Mouse (Mus musculus): ENCODE measurements around the gene Tspear. TPM values are rescaled to one million over a fixed set of nuclear protein-coding genes. Genes with fewer than 3 reads are reported as not detected.

The Tspear gene
- polyA plus RNA-seq, 1 experiment from 2014 or later: 0.53 TPM

DNA sequence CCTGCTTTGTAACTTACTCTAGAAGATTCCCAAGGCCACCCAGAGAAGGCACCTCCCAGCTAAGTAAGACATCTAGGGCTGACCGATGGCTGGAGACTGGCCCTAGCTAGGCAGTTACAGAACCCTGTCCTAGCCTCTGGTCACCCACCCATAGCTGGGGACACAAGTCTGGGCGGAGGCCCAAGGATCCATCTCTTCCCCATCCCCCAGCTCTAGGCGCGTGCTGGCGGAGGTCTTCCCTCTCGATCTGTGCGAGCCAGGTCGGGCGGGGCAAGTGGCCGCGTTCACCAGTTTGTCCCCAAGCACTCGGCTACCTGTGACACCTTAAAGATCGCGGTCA is 215.5 kb downstream of the Tspear start:
- no peaks in the 10 kb centered on the region for H3K9me3 ChIP-seq
- peak overlapping the region; percentile 72 for H3K9ac ChIP-seq
- peak; percentile 48 for ATAC-seq
- peaks cover 6% of the 10 kb centered on the region; the same call in 1 of the 2 replicates for H3K4me1 ChIP-seq (replicated peaks)
- H3K27ac ChIP-seq: no peak overlapping the region
- no peaks in the 10 kb centered on the region for H3K27me3 ChIP-seq (replicated peaks)
- no peaks in the 10 kb centered on the region for H3K36me3 ChIP-seq
- H3K4me2 ChIP-seq (replicated peaks): peak overlapping the region; percentile 92
- H3K4me3 ChIP-seq (replicated peaks): peak overlapping the region; percentile 69
- WGBS: 3% methylated on average over 14 of the region's 14 CpGs

DNA sequence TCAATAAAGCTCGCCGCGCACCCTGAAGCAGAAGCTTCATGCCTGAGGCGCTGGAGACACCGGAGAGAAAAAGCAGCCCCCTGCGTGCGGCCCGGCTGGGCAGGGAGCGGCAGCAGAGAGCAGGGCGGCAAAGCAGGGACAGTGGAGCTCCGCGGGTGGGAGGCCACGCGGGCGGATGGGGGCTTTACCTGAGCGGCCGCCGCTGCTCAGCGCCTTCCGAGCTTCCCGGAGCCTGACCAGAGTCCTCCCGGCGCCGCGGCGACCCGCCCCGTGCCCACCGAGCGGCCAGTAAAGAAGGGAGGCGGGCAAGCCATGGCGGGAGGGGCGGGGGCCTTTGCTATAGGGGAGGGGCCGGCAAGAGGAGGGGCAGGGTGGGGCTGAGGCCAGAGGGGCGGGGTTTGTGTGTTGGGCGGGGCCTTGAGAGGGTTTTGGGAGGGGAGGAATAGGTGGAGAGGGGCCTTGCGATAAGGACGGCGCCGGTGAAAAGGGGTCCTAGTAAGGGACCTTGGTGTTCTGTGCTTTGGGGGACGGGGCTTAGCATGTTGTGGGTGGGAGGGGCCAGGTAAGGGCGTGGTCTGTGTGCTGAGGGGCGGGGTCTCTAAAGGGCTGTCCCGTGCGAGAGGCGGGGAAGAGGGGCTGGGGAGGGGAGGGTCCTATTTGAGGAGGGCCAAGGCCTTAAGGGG is 216.0 kb downstream of the Tspear start, which contains the start of gene Lrrc3:
TSS of gene Lrrc3 (minus strand) at position 326 of the 683 bp plus-strand sequence.
- Histone ChIP-seq H3K4me1 (replicated peaks) (peaks cover 6% of the 10 kb centered on the region; the same call in 1 of the 2 replicates), H3K36me3 (no peaks in the 10 kb centered on the region), H3K4me2 (replicated peaks) (peak within 1 kb of the TSS; percentile 92), H3K27ac (0 out of 2 replicates have a peak within 1 kb of the TSS, but pooled peaks have one; percentile 32), H3K27me3 (replicated peaks) (no peaks in the 10 kb centered on the region), H3K9ac (peak within 1 kb of the TSS; percentile 72), H3K4me3 (replicated peaks) (peak within 1 kb of the TSS; percentile 69), H3K9me3 (no peaks in the 10 kb centered on the region)
- ATAC-seq: peak; percentile 89
- WGBS: 1% methylated on average over 46 of the region's 46 CpGs

DNA sequence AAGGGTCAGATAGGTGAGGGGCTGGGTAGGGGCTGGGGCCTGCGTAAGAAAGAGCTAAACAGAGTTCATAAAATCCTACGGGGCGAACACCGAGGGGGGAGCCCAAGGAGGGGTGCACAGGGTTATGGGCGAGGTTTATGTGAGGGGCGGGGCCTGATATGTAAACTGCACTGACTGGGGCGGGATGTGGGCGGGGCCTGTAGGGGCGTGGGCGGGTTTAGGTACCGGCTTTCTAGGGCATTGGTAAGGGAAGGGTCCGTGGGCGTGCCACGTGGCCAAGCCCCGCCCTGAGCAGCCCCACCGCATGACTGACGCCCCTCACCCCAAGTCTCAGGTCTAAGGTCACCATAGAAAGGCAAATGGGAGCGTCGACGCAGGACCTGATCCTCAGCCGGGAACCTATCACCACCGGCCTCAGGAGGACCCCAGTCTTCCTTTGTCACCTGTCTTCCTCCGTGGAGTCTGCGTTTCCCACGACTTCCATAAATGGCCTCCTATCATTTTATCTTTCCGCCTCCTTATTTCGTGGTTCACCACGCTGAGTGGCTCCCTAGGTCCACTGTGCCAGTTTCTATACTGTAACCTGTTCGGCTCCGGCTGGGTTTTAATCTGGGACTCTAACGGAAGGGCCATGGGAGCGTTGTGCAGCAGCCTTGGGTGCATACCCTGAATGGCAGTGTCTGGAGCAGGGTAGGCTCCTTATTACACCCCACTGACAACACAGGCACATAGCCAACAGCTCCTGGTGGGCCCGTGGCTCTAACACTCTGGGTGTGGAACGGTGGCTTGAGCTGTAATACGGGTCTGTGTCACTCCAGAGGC is 216.7 kb downstream of the Tspear start:
- H3K4me3 ChIP-seq (replicated peaks): peak overlapping the region; percentile 69
- no peaks in the 10 kb centered on the region for H3K27me3 ChIP-seq (replicated peaks)
- H3K9ac ChIP-seq: no peak overlapping the region
- peaks cover 6% of the 10 kb centered on the region; the same call in 1 of the 2 replicates for H3K4me1 ChIP-seq (replicated peaks)
- 8% methylated on average over 35 of the region's 35 CpGs for WGBS
- peak overlapping the region; percentile 92 for H3K4me2 ChIP-seq (replicated peaks)
- H3K27ac ChIP-seq: no peak overlapping the region
- H3K9me3 ChIP-seq: no peaks in the 10 kb centered on the region
- no peaks in the 10 kb centered on the region for H3K36me3 ChIP-seq
- peak; percentile 90 for ATAC-seq

DNA sequence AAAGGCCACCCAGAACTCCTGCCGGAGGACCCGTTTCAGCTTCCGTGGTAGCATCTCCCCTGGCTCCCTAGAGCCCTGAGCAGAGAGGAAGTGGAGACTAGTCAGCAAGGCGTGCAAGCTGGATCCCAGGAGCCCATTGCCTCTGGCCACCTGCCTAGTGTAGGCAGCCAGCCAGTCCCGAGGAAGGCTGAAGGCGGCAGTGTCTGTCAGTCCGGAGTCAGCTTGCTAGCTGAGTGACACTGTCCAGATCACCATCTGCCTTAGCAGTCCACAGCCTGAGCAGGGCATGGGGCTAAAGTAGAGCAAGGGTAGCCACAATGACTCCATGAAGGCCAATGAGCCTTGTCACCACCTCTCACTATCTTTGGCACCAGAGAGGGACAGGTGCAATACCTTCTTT is 226.2 kb downstream of the Tspear start:
- no peak overlapping the region for H3K4me3 ChIP-seq (replicated peaks)
- 47% methylated on average over 7 of the region's 7 CpGs for WGBS

DNA sequence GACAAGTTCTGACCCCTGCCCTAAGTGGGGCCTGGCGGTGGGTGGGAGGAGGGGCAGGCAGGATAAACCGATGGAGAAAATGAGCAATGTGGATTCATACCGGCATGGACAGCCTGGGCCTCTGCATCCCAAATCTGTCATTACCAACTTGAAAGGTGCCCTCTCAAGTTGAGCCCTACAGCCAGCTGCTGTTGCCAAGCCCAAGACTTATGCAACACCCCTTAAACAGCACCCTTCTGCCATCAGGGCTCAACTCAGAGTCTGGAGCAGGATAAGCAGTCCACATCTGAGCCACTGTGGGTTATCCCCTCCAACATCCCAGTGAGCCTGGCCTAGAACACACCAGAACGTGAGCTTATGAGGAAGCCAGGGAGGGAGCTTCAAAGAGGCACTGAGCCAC is 226.9 kb downstream of the Tspear start:
- Histone ChIP-seq H3K4me1 (replicated peaks) (no peaks in the 10 kb centered on the region), H3K4me2 (replicated peaks) (no peak overlapping the region), H3K27ac (no peak overlapping the region), H3K4me3 (replicated peaks) (no peak overlapping the region), H3K9me3 (no peaks in the 10 kb centered on the region), H3K36me3 (no peaks in the 10 kb centered on the region), H3K9ac (no peak overlapping the region), H3K27me3 (replicated peaks) (no peaks in the 10 kb centered on the region)
- no peak for ATAC-seq
- WGBS: 65% methylated on average over 4 of the region's 4 CpGs

More for the DNA sequence above, 226.2 kb downstream of the Tspear start:
- H3K4me1 ChIP-seq (replicated peaks): no peaks in the 10 kb centered on the region
- H3K9me3 ChIP-seq: no peaks in the 10 kb centered on the region
- no peaks in the 10 kb centered on the region for H3K27me3 ChIP-seq (replicated peaks)
- H3K27ac ChIP-seq: no peak overlapping the region
- no peak for ATAC-seq
- no peak overlapping the region for H3K9ac ChIP-seq
- H3K36me3 ChIP-seq: no peaks in the 10 kb centered on the region
- H3K4me2 ChIP-seq (replicated peaks): no peak overlapping the region

DNA sequence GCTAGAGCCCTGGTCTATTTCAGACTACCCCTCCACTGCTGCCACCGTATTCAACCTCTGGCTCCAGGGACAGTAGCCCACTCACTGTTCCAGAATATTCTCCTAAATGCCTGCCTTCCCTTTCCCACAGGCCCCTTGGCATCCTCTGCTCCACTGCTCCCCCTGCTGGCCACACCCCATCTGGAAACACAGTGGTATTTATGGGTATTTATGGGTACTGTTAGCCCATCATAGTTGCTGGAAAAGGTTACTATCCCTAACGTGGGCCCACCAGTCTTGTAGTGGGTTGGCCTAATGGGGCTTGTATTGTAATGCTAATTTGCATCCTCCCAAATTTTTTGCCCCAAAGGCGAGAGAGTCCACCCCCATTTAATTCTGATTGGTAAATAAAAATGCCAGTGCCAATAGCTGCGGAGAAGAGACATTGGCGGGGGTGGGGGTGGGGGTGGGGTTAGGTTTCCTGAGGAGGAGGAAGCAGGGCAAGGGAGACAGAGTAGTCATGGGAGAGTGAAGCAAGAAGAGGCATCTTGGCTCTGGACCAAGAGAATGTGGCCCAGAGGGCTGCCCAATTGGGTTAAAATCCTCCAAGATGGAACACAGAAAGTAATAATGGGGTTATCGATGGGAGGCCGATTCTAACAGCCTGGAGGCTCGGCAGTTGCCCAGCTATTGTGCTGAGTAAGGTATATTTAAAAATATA is 230.4 kb downstream of the Tspear start:
- Histone ChIP-seq H3K9ac (no peak overlapping the region), H3K27me3 (replicated peaks) (no peaks in the 10 kb centered on the region), H3K36me3 (no peaks in the 10 kb centered on the region), H3K4me3 (replicated peaks) (no peak overlapping the region), H3K27ac (no peak overlapping the region), H3K9me3 (no peaks in the 10 kb centered on the region), H3K4me1 (replicated peaks) (no peaks in the 10 kb centered on the region), H3K4me2 (replicated peaks) (no peak overlapping the region)
- no peak for ATAC-seq
- 65% methylated on average over 8 of the region's 8 CpGs for WGBS

DNA sequence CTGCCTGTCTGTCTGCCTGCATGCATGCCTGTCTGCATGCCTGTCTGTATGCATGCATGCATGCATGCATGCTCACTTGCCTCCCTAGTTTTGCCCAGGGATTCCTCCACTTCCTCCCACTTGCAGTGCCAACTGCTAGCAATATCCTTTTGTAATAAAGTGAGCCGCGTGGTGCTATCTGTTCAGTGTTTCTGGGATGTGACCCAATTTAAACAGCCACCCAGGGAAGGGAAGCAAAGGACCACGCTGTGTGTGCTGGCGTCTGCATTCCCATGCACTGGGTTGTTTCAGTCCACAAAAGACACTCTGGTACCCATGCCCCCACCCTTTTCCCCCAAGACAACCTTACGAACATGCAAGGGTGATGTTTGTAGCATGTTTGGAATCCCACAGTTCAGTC is 234.6 kb downstream of the Tspear start:
- Histone ChIP-seq H3K27ac (no peak overlapping the region), H3K9ac (no peak overlapping the region), H3K4me2 (replicated peaks) (no peak overlapping the region), H3K4me3 (replicated peaks) (no peak overlapping the region), H3K4me1 (replicated peaks) (no peaks in the 10 kb centered on the region), H3K9me3 (no peaks in the 10 kb centered on the region), H3K36me3 (no peaks in the 10 kb centered on the region), H3K27me3 (replicated peaks) (no peaks in the 10 kb centered on the region)
- 73% methylated on average over 5 of the region's 5 CpGs for WGBS
- ATAC-seq: no peak

DNA sequence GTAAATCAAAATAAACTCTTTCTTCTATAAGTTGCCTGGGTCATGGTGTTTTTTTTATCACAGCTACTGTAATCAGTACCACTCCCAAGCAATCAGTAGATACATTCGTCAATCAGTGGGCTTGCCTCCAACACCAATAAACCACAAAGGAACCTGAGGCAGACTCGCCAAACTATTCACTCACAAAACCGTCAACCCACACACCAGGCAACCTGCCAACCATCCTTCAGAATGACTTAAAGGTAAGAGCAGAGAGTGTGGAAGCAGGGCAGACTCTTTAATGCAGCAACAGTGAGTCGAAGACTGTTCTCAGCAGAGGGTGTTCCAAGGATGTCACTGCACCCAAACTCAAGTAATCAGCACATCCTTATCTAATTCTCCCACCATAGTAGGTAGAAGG is 236.3 kb downstream of the Tspear start:
- H3K9me3 ChIP-seq: no peaks in the 10 kb centered on the region

DNA sequence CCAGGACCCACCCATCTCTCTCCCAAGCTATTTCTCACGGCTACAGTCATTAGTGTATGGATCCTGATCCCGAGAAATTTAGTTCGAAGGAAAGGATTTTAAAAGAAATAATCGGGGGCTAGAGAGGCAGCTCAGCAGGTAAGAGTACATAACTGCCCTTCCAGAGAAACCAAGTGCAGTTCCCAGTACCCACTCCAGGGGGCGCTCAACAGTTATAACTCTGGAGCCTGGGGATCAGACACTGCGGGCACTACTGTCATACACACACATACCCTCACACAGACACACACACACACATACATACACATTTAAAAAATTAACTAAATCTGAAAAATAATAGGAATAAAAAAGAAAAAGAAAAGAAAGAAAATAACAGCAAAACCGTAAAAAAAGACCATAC is 239.8 kb downstream of the Tspear start:
- Histone ChIP-seq H3K4me1 (replicated peaks) (no peaks in the 10 kb centered on the region), H3K4me2 (replicated peaks) (no peak overlapping the region), H3K36me3 (no peaks in the 10 kb centered on the region), H3K27me3 (replicated peaks) (no peaks in the 10 kb centered on the region), H3K27ac (no peak overlapping the region), H3K9ac (no peak overlapping the region), H3K4me3 (replicated peaks) (no peak overlapping the region), H3K9me3 (no peaks in the 10 kb centered on the region)
- 43% methylated on average over 7 of the region's 7 CpGs for WGBS
- no peak for ATAC-seq

More for the DNA sequence above, 236.3 kb downstream of the Tspear start:
- Histone ChIP-seq H3K36me3 (no peaks in the 10 kb centered on the region), H3K27ac (no peak overlapping the region), H3K27me3 (replicated peaks) (no peaks in the 10 kb centered on the region), H3K9ac (no peak overlapping the region), H3K4me3 (replicated peaks) (no peak overlapping the region), H3K4me2 (replicated peaks) (no peak overlapping the region), H3K4me1 (replicated peaks) (no peaks in the 10 kb centered on the region)
- 72% methylated on average over 4 of the region's 4 CpGs for WGBS
- ATAC-seq: no peak

DNA sequence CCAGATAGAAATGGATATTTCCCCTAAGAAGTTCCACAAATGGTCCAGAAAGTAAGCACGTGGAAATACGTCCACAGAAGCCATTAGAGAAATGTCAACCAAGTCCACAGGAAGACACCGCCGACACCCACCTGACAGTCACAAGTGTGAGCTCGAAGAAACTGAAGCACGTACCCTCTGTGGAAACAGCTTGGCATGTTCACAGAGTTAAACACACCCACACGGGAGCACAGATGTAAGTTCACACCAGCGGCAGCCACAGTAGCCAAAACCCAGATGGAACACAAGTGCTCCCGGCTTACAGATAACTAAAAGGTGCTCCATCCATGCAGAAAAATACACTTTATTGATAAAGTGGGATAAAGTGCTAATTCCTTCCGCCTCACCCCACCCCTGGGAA is 241.0 kb downstream of the Tspear start:
- no peaks in the 10 kb centered on the region for H3K4me1 ChIP-seq (replicated peaks)
- no peaks in the 10 kb centered on the region for H3K27me3 ChIP-seq (replicated peaks)
- H3K4me2 ChIP-seq (replicated peaks): no peak overlapping the region
- no peak overlapping the region for H3K4me3 ChIP-seq (replicated peaks)
- H3K9ac ChIP-seq: no peak overlapping the region
- H3K27ac ChIP-seq: no peak overlapping the region
- ATAC-seq: no peak
- H3K36me3 ChIP-seq: no peaks in the 10 kb centered on the region
- 83% methylated on average over 10 of the region's 10 CpGs for WGBS
- H3K9me3 ChIP-seq: no peaks in the 10 kb centered on the region
